Mouse (Mus musculus) ES-E14 (cell line): ENCODE results near the gene Vps37c. TPM values are rescaled to one million over a fixed set of nuclear protein-coding genes. Genes with fewer than 3 reads are reported as not detected.

Source experiments
- DNase-seq: peaks from one replicate; pipeline ENCODE4 v3.0.0-alpha.2; 2013; ENCODE audit warnings: low read depth, low spot score
- H3K27ac ChIP-seq: 2 replicates; pipeline ENCODE4 v1.5.1; 2012; ENCODE audit warnings: low read depth, mild to moderate bottlenecking, low read length, moderate library complexity, mixed read lengths; ENCODE audit not compliant: poor library complexity, insufficient read depth, severe bottlenecking
- H3K36me3 ChIP-seq: 2 replicates; pipeline ENCODE4 v1.6.1; 2012; ENCODE audit warnings: mild to moderate bottlenecking, low read length, moderate library complexity, mixed read lengths; ENCODE audit not compliant: control insufficient read depth, poor library complexity, insufficient read depth, severe bottlenecking
- H3K4me1 ChIP-seq, 2 experiments: fragments of 150-350 bp in 1 of 2; sonication (generic) in 1 of 2; 2 replicates each; pipeline ENCODE4 v1.6.1; 2012; ENCODE audit warnings: low read length in 2 of 2, mild to moderate bottlenecking in 1 of 2, mixed read lengths in 1 of 2; ENCODE audit not compliant: control insufficient read depth in 2 of 2, insufficient read depth in 2 of 2, poor library complexity in 1 of 2
- H3K4me3 ChIP-seq, 2 experiments: fragments of 150-350 bp in 1 of 2; sonication (generic) in 1 of 2; 2 replicates each; pipeline ENCODE4 v1.5.1; 2012; ENCODE audit warnings: low read length in 2 of 2, low read depth in 1 of 2, mild to moderate bottlenecking in 1 of 2, mixed read lengths in 1 of 2; ENCODE audit not compliant: insufficient read depth in 1 of 2, poor library complexity in 1 of 2, severe bottlenecking in 1 of 2
- H3K9ac ChIP-seq: 2 replicates; pipeline ENCODE4 v1.6.1; 2012; ENCODE audit warnings: low read depth, mild to moderate bottlenecking, low read length, mixed read lengths; ENCODE audit not compliant: poor library complexity, insufficient read depth, severe bottlenecking
- H3K9me3 ChIP-seq: fragments of 150-350 bp; sonication (generic); 2 replicates; pipeline ENCODE4 v1.6.1; 2012; ENCODE audit warnings: low read depth, mild to moderate bottlenecking, low read length; ENCODE audit not compliant: control insufficient read depth, insufficient read depth
- CHD2 ChIP-seq: IDR thresholded peaks from 2 replicates; pipeline ENCODE4 v1.6.1; 2014; ENCODE audit warnings: mild to moderate bottlenecking, low read depth, low read length, inconsistent platforms
- HCFC1 ChIP-seq: IDR thresholded peaks from 2 replicates; pipeline ENCODE4 v1.6.1; 2012; ENCODE audit warnings: low read length, inconsistent platforms, borderline replicate concordance; ENCODE audit not compliant: insufficient read depth
- MAFK ChIP-seq: IDR thresholded peaks from 2 replicates; pipeline ENCODE4 v1.6.1; 2014; ENCODE audit warnings: mild to moderate bottlenecking, low read depth, low read length, inconsistent platforms; ENCODE audit not compliant: insufficient read depth
- ZC3H11A ChIP-seq: IDR thresholded peaks from 2 replicates; pipeline ENCODE4 v1.6.1; 2012; ENCODE audit warnings: low read depth, mild to moderate bottlenecking, inconsistent platforms, low read length, borderline replicate concordance
- ZNF384 ChIP-seq: IDR thresholded peaks from 2 replicates; pipeline ENCODE4 v1.6.1; 2012; ENCODE audit warnings: low read depth, low read length, inconsistent platforms
- in situ Hi-C, 2 experiments: fragments of 600-800 bp; cut with MboI; formaldehyde crosslinking; loops; one replicate each; pipeline ENCODE4 v1.15.1; 2025; ENCODE audit warnings: low sequenced_read_pairs in 2 of 2, inconsistent platforms in 1 of 2; ENCODE audit not compliant: unreplicated experiment in 2 of 2
- total RNA-seq: library from RNA; depleted of rRNA; stranded (reverse); fragments of 300-350 nt; gene quantifications from 2 replicates; pipeline ENCODE4 v1.2.3, GENCODE M21; 2012

The Vps37c gene
- total RNA-seq, 1 experiment: 6.6 TPM

- Histone ChIP-seq H3K9ac (no peak overlapping the region), H3K27ac (no peak overlapping the region), H3K9me3 (no peaks in the 10 kb centered on the region), H3K4me1 (no peaks in the 10 kb centered on the region), H3K4me3 (no peak overlapping the region), H3K36me3 (no peaks in the 10 kb centered on the region)
- DNase-seq: no peak
- in situ Hi-C loops: no loop called here
- TF ChIP-seq CHD2: no peak
- no peak for TF ChIP-seq MAFK
- no peak for TF ChIP-seq ZC3H11A
- no peak for TF ChIP-seq ZNF384
- no peak for TF ChIP-seq HCFC1
These were observed 45.1 kb downstream of the Vps37c start for GRCm38 (mm10) chr19:10733501-10734127.

- H3K27ac ChIP-seq: no peak overlapping the region
- TF ChIP-seq CHD2 (no peak), ZC3H11A (no peak), MAFK (no peak), ZNF384 (no peak), HCFC1 (no peak)
- in situ Hi-C loops: no loop called here
These were observed 46.0 kb downstream of the Vps37c start for GRCm38 (mm10) chr19:10734554-10734953.

GRCm38 (mm10) chr19:10735061-10735460 lies 46.5 kb downstream of the Vps37c start:
- Histone ChIP-seq H3K4me1 (no peaks in the 10 kb centered on the region), H3K36me3 (no peaks in the 10 kb centered on the region), H3K9me3 (no peaks in the 10 kb centered on the region), H3K9ac (no peak overlapping the region), H3K4me3 (no peak overlapping the region), H3K27ac (no peak overlapping the region)
- no peak for DNase-seq
- TF ChIP-seq ZNF384 (no peak), HCFC1 (no peak), CHD2 (no peak), MAFK (no peak), ZC3H11A (no peak)
- in situ Hi-C loops: no loop called here

More at GRCm38 (mm10) chr19:10734554-10734953, 46.0 kb downstream of the Vps37c start:
- Histone ChIP-seq H3K36me3 (no peaks in the 10 kb centered on the region), H3K4me3 (no peak overlapping the region), H3K9ac (no peak overlapping the region), H3K4me1 (no peaks in the 10 kb centered on the region), H3K9me3 (no peaks in the 10 kb centered on the region)
- no peak for DNase-seq

- no peak for DNase-seq
- Histone ChIP-seq H3K4me1 (peaks cover 0 to 5% of the 10 kb centered on the region in 2 experiments; a peak in 1 of 4 replicates), H3K9ac (no peak overlapping the region), H3K27ac (no peak overlapping the region), H3K4me3 (no peak overlapping the region), H3K9me3 (no peaks in the 10 kb centered on the region), H3K36me3 (no peaks in the 10 kb centered on the region)
- TF ChIP-seq CHD2 (no peak), ZC3H11A (no peak), ZNF384 (no peak), HCFC1 (no peak), MAFK (no peak)
- in situ Hi-C loops: no loop called here
These were observed 47.3 kb downstream of the Vps37c start for GRCm38 (mm10) chr19:10735861-10736260.

GRCm38 (mm10) chr19:10738038-10738437 lies 49.5 kb downstream of the Vps37c start:
- Histone ChIP-seq H3K9ac (no peak overlapping the region), H3K4me3 (no peak overlapping the region), H3K36me3 (no peaks in the 10 kb centered on the region), H3K9me3 (no peaks in the 10 kb centered on the region), H3K4me1 (peaks cover 0 to 11% of the 10 kb centered on the region in 2 experiments; a peak in 1 of 4 replicates), H3K27ac (no peak overlapping the region)
- no peak for TF ChIP-seq ZC3H11A
- TF ChIP-seq CHD2: no peak
- TF ChIP-seq HCFC1: no peak
- no peak for TF ChIP-seq ZNF384
- TF ChIP-seq MAFK: no peak
- in situ Hi-C loops: no loop called here
- DNase-seq: no peak
